Mouse (Mus musculus) hindbrain, embryonic 14.5 days (tissue): ENCODE measurements at regions not wholly inside any gene's neighbourhood (a gene's known extent, or its start where the extent isn't known, plus 50 kb on each side); places are given as distances from the start of the nearest gene placed in this dataset.

Source experiments
- ATAC-seq: fragments of 200-750 bp; cut with Nextera tagmentation; 2 replicates; pipeline ENCODE4 v1.8.0; 2017; ENCODE audit warnings: moderate number of reproducible peaks, mild to moderate bottlenecking, moderate TSS enrichment, moderate library complexity; ENCODE audit not compliant: low FRiP score
- DNase-seq: peaks from one replicate; pipeline ENCODE4 v3.0.0-alpha.2; 2015; ENCODE audit warnings: low spot score
- H3K27ac ChIP-seq: fragments of 300-500 bp; sonication (generic); 2 replicates; pipeline ENCODE4 v1.5.1; 2014; ENCODE audit warnings: mild to moderate bottlenecking, moderate library complexity
- H3K27me3 ChIP-seq: fragments of 300-500 bp; sonication (generic); 2 replicates; pipeline ENCODE4 v1.6.1; 2014; ENCODE audit warnings: mild to moderate bottlenecking, low read length, mixed read lengths; ENCODE audit not compliant: control insufficient read depth, insufficient read depth
- H3K36me3 ChIP-seq: fragments of 300-500 bp; sonication (generic); replicated peaks from 2 replicates; pipeline ENCODE4 v1.6.1; 2014; ENCODE audit not compliant: control insufficient read depth, insufficient read depth
- H3K4me1 ChIP-seq: fragments of 300-500 bp; sonication (generic); replicated peaks from 2 replicates; pipeline ENCODE4 v1.6.1; 2014; ENCODE audit warnings: antibody characterized with exemption, low read length, mixed read lengths; ENCODE audit not compliant: control insufficient read depth, insufficient read depth
- H3K4me2 ChIP-seq: fragments of 300-500 bp; sonication (generic); replicated peaks from 2 replicates; pipeline ENCODE4 v1.6.1; 2014; ENCODE audit warnings: mild to moderate bottlenecking, moderate library complexity
- H3K4me3 ChIP-seq: fragments of 300-500 bp; sonication (generic); replicated peaks from 2 replicates; pipeline ENCODE4 v1.5.1; 2014; ENCODE audit warnings: mild to moderate bottlenecking, low read length
- H3K9ac ChIP-seq: fragments of 300-500 bp; sonication (generic); 2 replicates; pipeline ENCODE4 v1.6.1; 2014
- H3K9me3 ChIP-seq: fragments of 300-500 bp; sonication (generic); 2 replicates; pipeline ENCODE4 v1.6.1; 2016; ENCODE audit warnings: low read length; ENCODE audit not compliant: control insufficient read depth
- WGBS: fragments of 180-500 bp; shearing (Covaris S2); extraction: QIAGEN DNeasy Blood & Tissue Kit; methylation state at CpG from one replicate; pipeline ENCODE4 v1.1.7; 2014; 5-methylcytosine and 5-hydroxymethylcytosine counted together

GRCm38 (mm10) chr9:112510716-112511115 is 275.0 kb upstream of the Arpp21 start:
- WGBS: 83% methylated on average over 2 of the region's 2 CpGs
- no peak for DNase-seq
- no peaks in the 10 kb centered on the region for H3K36me3 ChIP-seq
- H3K4me1 ChIP-seq: no peaks in the 10 kb centered on the region
- no peak overlapping the region for H3K4me2 ChIP-seq
- no peak overlapping the region for H3K9ac ChIP-seq
- H3K27ac ChIP-seq: no peak overlapping the region
- no peaks in the 10 kb centered on the region for H3K27me3 ChIP-seq
- no peak for ATAC-seq
- H3K4me3 ChIP-seq: no peak overlapping the region
- no peaks in the 10 kb centered on the region for H3K9me3 ChIP-seq

GRCm38 (mm10) chr9:112506871-112507270 is 271.1 kb upstream of the Arpp21 start:
- no peak for DNase-seq
- WGBS: 66% methylated on average over 2 of the region's 2 CpGs
- Histone ChIP-seq H3K36me3 (no peaks in the 10 kb centered on the region), H3K27ac (no peak overlapping the region), H3K4me3 (no peak overlapping the region), H3K9ac (no peak overlapping the region), H3K9me3 (no peaks in the 10 kb centered on the region), H3K27me3 (no peaks in the 10 kb centered on the region), H3K4me2 (no peak overlapping the region), H3K4me1 (no peaks in the 10 kb centered on the region)
- ATAC-seq: no peak

GRCm38 (mm10) chr9:112498676-112499075 is 262.9 kb upstream of the Arpp21 start:
- Histone ChIP-seq H3K4me2 (no peak overlapping the region), H3K36me3 (no peaks in the 10 kb centered on the region), H3K9me3 (no peaks in the 10 kb centered on the region), H3K27ac (no peak overlapping the region), H3K4me1 (no peaks in the 10 kb centered on the region), H3K9ac (no peak overlapping the region), H3K27me3 (no peaks in the 10 kb centered on the region), H3K4me3 (no peak overlapping the region)
- DNase-seq (no peak), ATAC-seq (no peak)
- WGBS: 87% methylated on average over 4 of the region's 4 CpGs

- no peak for DNase-seq
- Histone ChIP-seq H3K36me3 (no peaks in the 10 kb centered on the region), H3K9ac (no peak overlapping the region), H3K27ac (no peak overlapping the region), H3K27me3 (no peaks in the 10 kb centered on the region), H3K4me2 (no peak overlapping the region), H3K4me1 (no peaks in the 10 kb centered on the region), H3K4me3 (no peak overlapping the region), H3K9me3 (no peaks in the 10 kb centered on the region)
- 78% methylated on average over 4 of the region's 4 CpGs for WGBS
- no peak for ATAC-seq
Observed at GRCm38 (mm10) chr9:112495930-112496527, 260.3 kb upstream of the Arpp21 start.

GRCm38 (mm10) chr9:112490963-112491362 is 255.2 kb upstream of the Arpp21 start:
- DNase-seq: peak; percentile 65
- H3K36me3 ChIP-seq: no peaks in the 10 kb centered on the region
- no peak overlapping the region for H3K4me2 ChIP-seq
- 82% methylated on average over 1 of the region's 1 CpGs for WGBS
- no peaks in the 10 kb centered on the region for H3K27me3 ChIP-seq
- H3K27ac ChIP-seq: no peak overlapping the region
- H3K4me1 ChIP-seq: no peaks in the 10 kb centered on the region
- H3K9me3 ChIP-seq: no peaks in the 10 kb centered on the region
- H3K4me3 ChIP-seq: no peak overlapping the region
- no peak; the same call in 1 of the 2 replicates for ATAC-seq
- H3K9ac ChIP-seq: no peak overlapping the region

GRCm38 (mm10) chr9:112476644-112477043 is 240.9 kb upstream of the Arpp21 start:
- no peak for DNase-seq
- Histone ChIP-seq H3K4me2 (no peak overlapping the region), H3K27ac (no peak overlapping the region), H3K27me3 (no peaks in the 10 kb centered on the region), H3K4me1 (no peaks in the 10 kb centered on the region), H3K36me3 (no peaks in the 10 kb centered on the region), H3K9ac (no peak overlapping the region), H3K4me3 (no peak overlapping the region), H3K9me3 (no peaks in the 10 kb centered on the region)
- ATAC-seq: no peak
- WGBS: 95% methylated on average over 2 of the region's 2 CpGs

- Histone ChIP-seq H3K4me1 (peaks cover 6% of the 10 kb centered on the region; the same call in 1 of the 2 replicates), H3K27me3 (no peaks in the 10 kb centered on the region), H3K9ac (no peak overlapping the region), H3K9me3 (peaks cover 5% of the 10 kb centered on the region; the same call in 1 of the 2 replicates), H3K4me3 (no peak overlapping the region), H3K36me3 (no peaks in the 10 kb centered on the region), H3K4me2 (no peak overlapping the region), H3K27ac (no peak overlapping the region)
- DNase-seq (no peak), ATAC-seq (no peak)
- 86% methylated on average over 5 of the region's 5 CpGs for WGBS
Observed at GRCm38 (mm10) chr9:112457594-112457993, 221.9 kb upstream of the Arpp21 start.

GRCm38 (mm10) chr9:112454706-112455105 is 219.0 kb upstream of the Arpp21 start:
- Histone ChIP-seq H3K4me1 (peaks cover 6% of the 10 kb centered on the region; the same call in 1 of the 2 replicates), H3K9ac (no peak overlapping the region), H3K27ac (no peak overlapping the region), H3K4me2 (no peak overlapping the region), H3K4me3 (no peak overlapping the region), H3K36me3 (no peaks in the 10 kb centered on the region), H3K27me3 (no peaks in the 10 kb centered on the region), H3K9me3 (no peaks in the 10 kb centered on the region)
- DNase-seq (peak; percentile 58), ATAC-seq (peak; percentile 68; the same call in 1 of the 2 replicates)
- WGBS: 44% methylated on average over 6 of the region's 6 CpGs

- H3K4me2 ChIP-seq: no peak overlapping the region
- no peak overlapping the region for H3K4me3 ChIP-seq
- WGBS: 10% methylated on average over 2 of the region's 2 CpGs
- H3K9me3 ChIP-seq: no peaks in the 10 kb centered on the region
- H3K27ac ChIP-seq: peak overlapping the region; percentile 3; the same call in 1 of the 2 replicates
- no peaks in the 10 kb centered on the region; the same call in 1 of the 2 replicates for H3K4me1 ChIP-seq
- no peaks in the 10 kb centered on the region for H3K27me3 ChIP-seq
- ATAC-seq (peak; percentile 74; the same call in 1 of the 2 replicates), DNase-seq (peak; percentile 61)
- H3K36me3 ChIP-seq: no peaks in the 10 kb centered on the region
- no peak overlapping the region for H3K9ac ChIP-seq
Observed at GRCm38 (mm10) chr9:112447515-112447914, 211.8 kb upstream of the Arpp21 start.

GRCm38 (mm10) chr9:112446981-112447380 is 211.2 kb upstream of the Arpp21 start:
- no peak for DNase-seq
- Histone ChIP-seq H3K27ac (peak overlapping the region; percentile 70), H3K9ac (no peak overlapping the region), H3K4me2 (no peak overlapping the region), H3K4me3 (no peak overlapping the region), H3K4me1 (no peaks in the 10 kb centered on the region; the same call in 1 of the 2 replicates), H3K27me3 (no peaks in the 10 kb centered on the region), H3K36me3 (no peaks in the 10 kb centered on the region), H3K9me3 (no peaks in the 10 kb centered on the region)
- 44% methylated on average over 3 of the region's 3 CpGs for WGBS
- ATAC-seq: no peak
